Mouse (Mus musculus): ENCODE measurements around the gene Olfr583.

The Olfr583 gene

DNA sequence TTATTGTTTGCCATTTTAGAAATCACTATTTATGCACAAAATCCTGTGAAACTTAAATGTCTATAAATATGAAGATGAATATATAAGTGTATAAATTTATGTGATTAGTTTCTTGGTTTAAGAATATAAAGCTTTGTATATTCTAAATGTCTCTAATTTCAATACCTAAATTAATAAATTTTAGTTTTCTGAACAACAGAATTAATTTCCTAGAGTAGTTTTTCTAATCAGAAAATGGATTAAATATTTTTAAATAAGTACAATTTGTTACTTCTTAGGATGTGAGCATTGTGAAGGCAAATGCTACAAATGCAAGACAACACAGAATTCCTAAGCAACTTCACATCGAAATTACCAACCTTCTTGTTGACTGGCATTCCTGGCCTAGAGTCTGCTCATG lies at the start of gene Olfr583:
Gene Olfr583 (plus strand): TSS at position 301 of the 400 bp plus-strand sequence.
- no peak for DNase-seq

GRCm38 (mm10) chr7:103037724-103038123 lies 13.4 kb upstream of the Olfr583 start, which contains the start of gene Olfr582:
Gene Olfr582 (plus strand): TSS chr7:103038024.
- DNase-seq: no peak

DNA sequence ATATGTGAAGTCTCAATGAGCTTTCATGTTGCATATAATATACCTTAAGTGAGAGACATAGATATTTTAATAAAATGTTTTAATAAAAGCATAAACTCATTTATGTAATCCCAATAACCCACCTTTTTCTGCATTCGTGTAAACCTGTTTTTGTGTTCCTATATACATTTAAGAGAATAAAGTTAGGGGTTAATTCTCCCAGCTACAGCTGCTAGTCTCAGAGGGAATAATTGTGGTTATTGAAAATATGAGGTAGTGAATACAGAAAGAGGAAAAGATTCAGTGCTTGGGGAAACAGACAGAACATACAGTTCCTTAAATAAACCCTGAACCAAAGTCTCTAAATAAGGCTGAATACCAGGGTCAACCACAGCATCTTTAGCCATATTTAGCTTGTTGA lies 30.5 kb downstream of the Olfr583 start, which contains the start of gene Olfr584:
Gene Olfr584 (plus strand): TSS at position 301 of the 400 bp plus-strand sequence.
- no peak for DNase-seq

DNA sequence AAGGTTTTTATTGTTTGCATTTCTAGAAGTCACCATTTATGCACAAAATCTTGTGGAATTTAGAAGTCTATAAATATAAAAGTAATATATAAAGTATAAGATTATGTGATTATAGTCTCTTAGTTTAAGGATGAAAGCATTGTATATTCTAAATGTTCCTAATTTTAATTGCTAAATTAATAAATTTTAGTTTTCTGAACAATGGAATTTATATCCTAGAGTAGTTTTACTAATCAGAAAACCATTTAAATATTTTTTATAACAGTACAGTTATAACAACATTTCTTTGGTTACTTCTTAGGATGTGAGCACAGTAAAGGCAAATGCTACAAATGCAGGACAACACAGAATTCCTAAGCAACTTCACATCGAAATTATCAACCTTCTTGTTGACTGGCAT lies 46.3 kb downstream of the Olfr583 start, which contains the start of gene Olfr585:
Gene Olfr585 (plus strand): TSS at position 301 of the 400 bp plus-strand sequence.
- DNase-seq: no peak
